Mouse (Mus musculus) forebrain, postnatal 0 days (tissue): Measurements from ENCODE around the gene Tekt3. TPM values are rescaled to one million over a fixed set of nuclear protein-coding genes. Genes with fewer than 3 reads are reported as not detected.

Experiments
- ATAC-seq: fragments of 200-750 bp; cut with Nextera tagmentation; 2 replicates; pipeline ENCODE4 v1.8.0; 2017; ENCODE audit warnings: mild to moderate bottlenecking, moderate library complexity
- DNase-seq: peaks from one replicate; pipeline ENCODE4 v3.0.0-alpha.2; 2015
- H3K27ac ChIP-seq: fragments of 300-500 bp; sonication (generic); 2 replicates; pipeline ENCODE4 v1.5.1; 2014; ENCODE audit warnings: low read depth, mild to moderate bottlenecking, antibody characterized with exemption, low read length, moderate library complexity, mixed read lengths
- H3K27me3 ChIP-seq: fragments of 300-500 bp; sonication (generic); 2 replicates; pipeline ENCODE4 v1.6.1; 2014; ENCODE audit warnings: mild to moderate bottlenecking, low read length, mixed read lengths; ENCODE audit not compliant: insufficient read depth
- H3K36me3 ChIP-seq: fragments of 300-500 bp; sonication (generic); 2 replicates; pipeline ENCODE4 v1.6.1; 2014; ENCODE audit warnings: mild to moderate bottlenecking, moderate library complexity; ENCODE audit not compliant: insufficient read depth
- H3K4me1 ChIP-seq: fragments of 300-500 bp; sonication (generic); 2 replicates; pipeline ENCODE4 v1.6.1; 2014; ENCODE audit warnings: antibody characterized with exemption; ENCODE audit not compliant: insufficient read depth
- H3K4me2 ChIP-seq: fragments of 300-500 bp; sonication (generic); 2 replicates; pipeline ENCODE4 v1.6.1; 2014; ENCODE audit warnings: low read depth, mild to moderate bottlenecking, moderate library complexity
- H3K4me3 ChIP-seq: fragments of 300-500 bp; sonication (generic); 2 replicates; pipeline ENCODE4 v1.5.1; 2014; ENCODE audit warnings: low read depth, low read length, mixed read lengths
- H3K9ac ChIP-seq: fragments of 300-500 bp; sonication (generic); 2 replicates; pipeline ENCODE4 v1.6.1; 2014; ENCODE audit warnings: mild to moderate bottlenecking
- H3K9me3 ChIP-seq: fragments of 300-500 bp; sonication (generic); 2 replicates; pipeline ENCODE4 v1.6.1; 2016; ENCODE audit warnings: low read length
- CTCF ChIP-seq: sonication (generic); IDR thresholded peaks from 2 replicates; pipeline ENCODE4 v1.5.1; 2016; ENCODE audit warnings: antibody characterized with exemption, control low read depth, low read depth
- WGBS: fragments of 180-500 bp; shearing (Covaris S2); extraction: QIAGEN DNeasy Blood & Tissue Kit; methylation state at CpG from one replicate; pipeline ENCODE4 v1.1.7; 2014; 5-methylcytosine and 5-hydroxymethylcytosine counted together
- polyA plus RNA-seq: library from polyadenylated mRNA; unstranded; fragments of >200 nt; fragmentation: Nextera tagmentation; extraction: Ambion mirVana; gene quantifications from 2 replicates; pipeline ENCODE4 v1.2.1, GENCODE M21; 2015
- total RNA-seq: library from RNA; depleted of rRNA; stranded (reverse); fragments of >200 nt; gene quantifications from 2 replicates; pipeline ENCODE4 v1.2.3, GENCODE M21; 2014

Tekt3 gene
- total and polyA plus RNA-seq, 2 experiments from 2014 or later, result 0.17 to 0.19 TPM

- H3K27me3 ChIP-seq, result no peaks in the 10 kb centered on the region
- no peak overlapping the region for H3K9ac ChIP-seq
- ATAC-seq (no peak), DNase-seq (no peak)
- no peaks in the 10 kb centered on the region for H3K4me1 ChIP-seq
- no peaks in the 10 kb centered on the region for H3K9me3 ChIP-seq
- no peak for TF ChIP-seq CTCF
- no peak overlapping the region for H3K27ac ChIP-seq
- H3K4me3 ChIP-seq, result no peak overlapping the region
- no peaks in the 10 kb centered on the region for H3K36me3 ChIP-seq
- 84% methylated on average over 3 of the region's 3 CpGs for WGBS
- no peak overlapping the region for H3K4me2 ChIP-seq
Measured at GRCm38 (mm10) chr11:63110329-63110728, 48.9 kb downstream of the Tekt3 start.

DNA sequence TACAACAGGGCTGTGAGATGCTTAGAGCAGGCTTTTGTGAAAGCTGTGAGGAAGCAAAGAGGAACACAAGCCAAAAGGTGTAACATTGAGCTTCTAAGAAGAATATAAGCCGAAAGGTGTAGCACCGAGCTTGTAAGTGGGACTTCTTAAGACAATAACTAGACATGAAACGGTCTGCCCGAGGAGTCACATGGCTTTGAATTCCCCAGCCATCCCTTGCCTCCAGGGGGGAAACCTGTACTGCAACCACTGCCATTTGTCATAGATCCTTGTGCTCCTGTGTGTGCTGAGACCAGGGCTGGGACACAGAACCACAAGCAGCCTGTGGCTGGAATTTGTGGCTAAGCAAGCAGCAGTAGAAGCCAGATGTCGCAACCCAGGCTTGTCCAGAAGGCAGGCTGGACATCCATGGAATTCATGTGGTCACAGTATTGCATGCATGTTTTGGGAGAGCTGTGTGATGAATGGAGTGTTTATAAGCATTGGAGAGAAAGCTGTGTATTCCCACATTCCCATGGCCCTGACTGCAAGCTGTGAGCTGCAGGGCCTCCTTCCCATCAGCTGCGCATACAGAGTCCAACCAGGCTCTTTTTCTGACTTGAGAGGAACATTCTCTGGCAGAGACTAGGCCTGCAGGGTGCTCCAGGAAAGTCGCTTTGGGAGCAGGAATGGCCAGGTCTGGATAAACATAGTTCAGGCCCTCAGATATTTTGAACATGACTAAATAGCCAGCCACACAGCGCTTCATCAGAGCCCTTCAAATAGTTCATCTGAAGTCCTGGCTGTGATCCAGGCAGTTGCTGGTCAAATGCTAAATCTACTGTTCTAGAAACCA lies 53.6 kb downstream of the Tekt3 start:
- no peak for TF ChIP-seq CTCF
- Histone ChIP-seq H3K9me3 (no peaks in the 10 kb centered on the region), H3K9ac (no peak overlapping the region), H3K4me2 (no peak overlapping the region), H3K27me3 (no peaks in the 10 kb centered on the region), H3K27ac (no peak overlapping the region), H3K4me1 (no peaks in the 10 kb centered on the region), H3K36me3 (no peaks in the 10 kb centered on the region), H3K4me3 (no peak overlapping the region)
- no peak for DNase-seq
- 87% methylated on average over 8 of the region's 8 CpGs for WGBS
- no peak for ATAC-seq

GRCm38 (mm10) chr11:63116652-63117051 lies 55.2 kb downstream of the Tekt3 start:
- H3K27ac ChIP-seq, result no peak overlapping the region
- no peaks in the 10 kb centered on the region for H3K4me1 ChIP-seq
- H3K9me3 ChIP-seq, result no peaks in the 10 kb centered on the region
- no peak for TF ChIP-seq CTCF
- no peak overlapping the region for H3K4me3 ChIP-seq
- 95% methylated on average over 5 of the region's 5 CpGs for WGBS
- no peaks in the 10 kb centered on the region for H3K27me3 ChIP-seq
- no peak overlapping the region for H3K9ac ChIP-seq
- no peak overlapping the region for H3K4me2 ChIP-seq
- DNase-seq, result no peak
- H3K36me3 ChIP-seq, result no peaks in the 10 kb centered on the region
- no peak for ATAC-seq

GRCm38 (mm10) chr11:63117266-63117665 lies 55.8 kb downstream of the Tekt3 start:
- 83% methylated on average over 1 of the region's 1 CpGs for WGBS
- H3K4me2 ChIP-seq, result no peak overlapping the region
- H3K9ac ChIP-seq, result no peak overlapping the region
- ATAC-seq (no peak), DNase-seq (no peak)
- no peak overlapping the region for H3K27ac ChIP-seq
- no peaks in the 10 kb centered on the region for H3K27me3 ChIP-seq
- H3K4me3 ChIP-seq, result no peak overlapping the region
- H3K36me3 ChIP-seq, result no peaks in the 10 kb centered on the region
- H3K9me3 ChIP-seq, result no peaks in the 10 kb centered on the region
- H3K4me1 ChIP-seq, result no peaks in the 10 kb centered on the region
- no peak for TF ChIP-seq CTCF

- Histone ChIP-seq H3K4me3 (no peak overlapping the region), H3K4me2 (no peak overlapping the region), H3K27me3 (no peaks in the 10 kb centered on the region), H3K9me3 (no peaks in the 10 kb centered on the region), H3K36me3 (no peaks in the 10 kb centered on the region), H3K27ac (no peak overlapping the region), H3K9ac (no peak overlapping the region), H3K4me1 (no peaks in the 10 kb centered on the region)
- TF ChIP-seq CTCF, result no peak
- DNase-seq, result no peak
- 91% methylated on average over 7 of the region's 7 CpGs for WGBS
- no peak for ATAC-seq
Measured at GRCm38 (mm10) chr11:63119791-63120190, 58.3 kb downstream of the Tekt3 start.

- TF ChIP-seq CTCF, result no peak
Measured at GRCm38 (mm10) chr11:63122249-63122648, 60.8 kb downstream of the Tekt3 start.

GRCm38 (mm10) chr11:63122776-63123350 lies 61.4 kb downstream of the Tekt3 start:
- Histone ChIP-seq H3K27me3 (no peaks in the 10 kb centered on the region), H3K36me3 (no peaks in the 10 kb centered on the region), H3K4me3 (no peak overlapping the region), H3K9ac (no peak overlapping the region), H3K27ac (no peak overlapping the region), H3K9me3 (no peaks in the 10 kb centered on the region), H3K4me1 (no peaks in the 10 kb centered on the region), H3K4me2 (no peak overlapping the region)
- 56% methylated on average over 4 of the region's 4 CpGs for WGBS
- DNase-seq, result no peak
- ATAC-seq, result no peak
- TF ChIP-seq CTCF, result no peak

More at GRCm38 (mm10) chr11:63122249-63122648, 60.8 kb downstream of the Tekt3 start:
- Histone ChIP-seq H3K4me1 (no peaks in the 10 kb centered on the region), H3K4me3 (no peak overlapping the region), H3K9me3 (no peaks in the 10 kb centered on the region), H3K9ac (no peak overlapping the region), H3K27ac (no peak overlapping the region), H3K4me2 (no peak overlapping the region), H3K27me3 (no peaks in the 10 kb centered on the region), H3K36me3 (no peaks in the 10 kb centered on the region)
- WGBS, result 67% methylated on average over 2 of the region's 2 CpGs
- ATAC-seq (no peak), DNase-seq (no peak)
